Mouse (Mus musculus) myocyte (in vitro differentiated cells): Measurements from ENCODE around the gene Drd1. TPM values are rescaled to one million over a fixed set of nuclear protein-coding genes. Genes with fewer than 3 reads are reported as not detected.
A peak's percentile ranks its signal among the peaks of the same experiment; 100 is the strongest.

Experiments used
- H3K27me3 ChIP-seq: one replicate; pipeline ENCODE4 v1.6.1; 2011; ENCODE audit not compliant: control insufficient read depth, insufficient read depth, insufficient read length
- H3K36me3 ChIP-seq: one replicate; pipeline ENCODE4 v1.6.1; 2011; ENCODE audit not compliant: control insufficient read depth, insufficient read depth
- H3K4me2 ChIP-seq: one replicate; pipeline ENCODE4 v1.6.1; 2011; ENCODE audit warnings: low read depth, control low read depth
- H3K4me3 ChIP-seq: one replicate; pipeline ENCODE4 v1.5.1; 2011; ENCODE audit warnings: mild to moderate bottlenecking, control low read depth, moderate library complexity
- H3K79me2 ChIP-seq: one replicate; pipeline ENCODE4 v1.6.1; 2011; ENCODE audit not compliant: control insufficient read depth, insufficient read depth
- H3ac ChIP-seq: one replicate; pipeline ENCODE4 v1.6.1; 2011; ENCODE audit not compliant: control insufficient read depth, insufficient read length
- CEBPB ChIP-seq: IDR thresholded peaks from 2 replicates; pipeline ENCODE4 v1.6.1; 2011; ENCODE audit warnings: mild to moderate bottlenecking, moderate library complexity; ENCODE audit not compliant: poor library complexity, insufficient read depth, severe bottlenecking
- E2F4 ChIP-seq: IDR thresholded peaks from one replicate; pipeline ENCODE4 v1.6.1; 2011; ENCODE audit warnings: mild to moderate bottlenecking, control low read depth, moderate library complexity; ENCODE audit not compliant: insufficient read depth
- MAX ChIP-seq: IDR thresholded peaks from one replicate; pipeline ENCODE4 v1.6.1; 2011; ENCODE audit warnings: low read depth, mild to moderate bottlenecking, control low read depth
- MYOD1 ChIP-seq, 3 experiments: IDR thresholded peaks; one replicate each; pipeline ENCODE4 v1.6.1; 2011; ENCODE audit warnings: control low read depth in 2 of 3, low read depth in 2 of 3, mild to moderate bottlenecking in 2 of 3, moderate library complexity in 1 of 3; ENCODE audit not compliant: insufficient read length in 2 of 3, control insufficient read depth in 1 of 3
- MYOG ChIP-seq, 3 experiments: IDR thresholded peaks; one replicate each; pipeline ENCODE4 v1.6.1; 2011; ENCODE audit warnings: control low read depth in 2 of 3, low read depth in 2 of 3, mild to moderate bottlenecking in 2 of 3; ENCODE audit not compliant: insufficient read length in 2 of 3, control insufficient read depth in 1 of 3, insufficient read depth in 1 of 3
- POLR2A ChIP-seq: IDR thresholded peaks from one replicate; pipeline ENCODE4 v1.6.1; 2011; ENCODE audit warnings: low read depth, mild to moderate bottlenecking, control low read depth, moderate library complexity; ENCODE audit not compliant: insufficient read length
- POLR2AphosphoS2 ChIP-seq: IDR thresholded peaks from one replicate; pipeline ENCODE4 v1.6.1; 2011; ENCODE audit warnings: low read depth, control low read depth; ENCODE audit not compliant: insufficient read length
- REST ChIP-seq: IDR thresholded peaks from one replicate; pipeline ENCODE4 v1.6.1; 2011; ENCODE audit warnings: mild to moderate bottlenecking, control low read depth, moderate library complexity; ENCODE audit not compliant: insufficient read depth, insufficient read length
- SRF ChIP-seq: IDR thresholded peaks from one replicate; pipeline ENCODE4 v1.6.1; 2011; ENCODE audit warnings: low read depth; ENCODE audit not compliant: control insufficient read depth, insufficient read length
- TCF12 ChIP-seq: IDR thresholded peaks from one replicate; pipeline ENCODE4 v1.6.1; 2011; ENCODE audit warnings: mild to moderate bottlenecking, control low read depth; ENCODE audit not compliant: poor library complexity, insufficient read depth, severe bottlenecking
- TCF3 ChIP-seq: IDR thresholded peaks from one replicate; pipeline ENCODE4 v1.6.1; 2011; ENCODE audit warnings: low read depth, control low read depth; ENCODE audit not compliant: insufficient read length
- USF1 ChIP-seq: IDR thresholded peaks from one replicate; pipeline ENCODE4 v1.6.1; 2011; ENCODE audit warnings: low read depth, mild to moderate bottlenecking, control low read depth, moderate library complexity
- polyA plus RNA-seq: library from polyadenylated mRNA; unstranded; fragments of >200 nt; fragmentation: generic; extraction: Trizol; gene quantifications from one replicate; pipeline ENCODE4 v1.2.1, GENCODE M21; 2012; ENCODE audit warnings: missing spikeins

Drd1 gene
- polyA plus RNA-seq, 1 experiment: not detected

GRCm38 (mm10) chr13:54101031-54101820, 45.7 kb upstream of the Drd1 start:
- peaks cover 11% of the 10 kb centered on the region for H3K36me3 ChIP-seq
- no peaks in the 10 kb centered on the region for H3K79me2 ChIP-seq
- TF ChIP-seq MAX: no peak
- TF ChIP-seq SRF: no peak
- no peak for TF ChIP-seq CEBPB
- TF ChIP-seq TCF12: no peak
- no peak for TF ChIP-seq POLR2AphosphoS2
- TF ChIP-seq MYOD1 (IDR thresholded peaks at IDR 0.05; ENCODE audit: control insufficient read depth in 1 of 3, insufficient read length in 2 of 3, low read depth in 2 of 3): peak in 1 of 3 experiments; percentile 18
- peak; percentile 7 for TF ChIP-seq USF1
- no peak overlapping the region for H3ac ChIP-seq
- no peak overlapping the region for H3K4me3 ChIP-seq
- peak overlapping the region; percentile 89 for H3K4me2 ChIP-seq
- H3K27me3 ChIP-seq: no peaks in the 10 kb centered on the region

- no peaks in the 10 kb centered on the region for H3K27me3 ChIP-seq
- no peak overlapping the region for H3K4me3 ChIP-seq
- no peak overlapping the region for H3K4me2 ChIP-seq
- H3ac ChIP-seq: no peak overlapping the region
- no peaks in the 10 kb centered on the region for H3K79me2 ChIP-seq
- TF ChIP-seq MAX (no peak), MYOD1 (IDR thresholded peaks at IDR 0.05; ENCODE audit: control insufficient read depth in 1 of 3, insufficient read length in 2 of 3, low read depth in 2 of 3) (no peak), CEBPB (no peak), SRF (no peak), USF1 (no peak), POLR2A (no peak), TCF3 (no peak), MYOG (IDR thresholded peaks at IDR 0.05; ENCODE audit: control insufficient read depth in 1 of 3, insufficient read depth in 1 of 3, insufficient read length in 2 of 3, low read depth in 2 of 3) (no peak), E2F4 (no peak), REST (no peak), POLR2AphosphoS2 (no peak)
- H3K36me3 ChIP-seq: peaks cover 14% of the 10 kb centered on the region
Observed at GRCm38 (mm10) chr13:54097797-54098196, 42.3 kb upstream of the Drd1 start.

GRCm38 (mm10) chr13:54097227-54097626, 41.7 kb upstream of the Drd1 start:
- no peaks in the 10 kb centered on the region for H3K27me3 ChIP-seq
- TF ChIP-seq MAX (no peak), TCF12 (no peak), CEBPB (no peak), REST (no peak), POLR2A (no peak), MYOG (IDR thresholded peaks at IDR 0.05; ENCODE audit: control insufficient read depth in 1 of 3, insufficient read depth in 1 of 3, insufficient read length in 2 of 3, low read depth in 2 of 3) (no peak), E2F4 (no peak), USF1 (no peak), POLR2AphosphoS2 (no peak)
- no peak overlapping the region for H3K4me2 ChIP-seq
- peaks cover 17% of the 10 kb centered on the region for H3K36me3 ChIP-seq
- H3ac ChIP-seq: no peak overlapping the region
- H3K4me3 ChIP-seq: no peak overlapping the region
- no peaks in the 10 kb centered on the region for H3K79me2 ChIP-seq

- H3K4me3 ChIP-seq: no peak overlapping the region
- no peaks in the 10 kb centered on the region for H3K27me3 ChIP-seq
- no peak overlapping the region for H3ac ChIP-seq
- peaks cover 18% of the 10 kb centered on the region for H3K36me3 ChIP-seq
- H3K4me2 ChIP-seq: no peak overlapping the region
- TF ChIP-seq E2F4 (no peak), REST (no peak), TCF3 (no peak), SRF (no peak), USF1 (no peak), MAX (no peak), CEBPB (no peak), TCF12 (no peak), POLR2AphosphoS2 (no peak), MYOD1 (IDR thresholded peaks at IDR 0.05; ENCODE audit: control insufficient read depth in 1 of 3, insufficient read length in 2 of 3, low read depth in 2 of 3) (no peak), POLR2A (no peak), MYOG (IDR thresholded peaks at IDR 0.05; ENCODE audit: control insufficient read depth in 1 of 3, insufficient read depth in 1 of 3, insufficient read length in 2 of 3, low read depth in 2 of 3) (no peak)
- H3K79me2 ChIP-seq: no peaks in the 10 kb centered on the region
Observed at GRCm38 (mm10) chr13:54095721-54096120, 40.2 kb upstream of the Drd1 start.

GRCm38 (mm10) chr13:54094963-54095362, 39.5 kb upstream of the Drd1 start:
- Histone ChIP-seq H3K36me3 (peaks cover 18% of the 10 kb centered on the region), H3K27me3 (no peaks in the 10 kb centered on the region), H3K4me2 (peak overlapping the region; percentile 42), H3ac (no peak overlapping the region), H3K4me3 (no peak overlapping the region), H3K79me2 (no peaks in the 10 kb centered on the region)
- TF ChIP-seq POLR2A (no peak), POLR2AphosphoS2 (no peak), MYOD1 (IDR thresholded peaks at IDR 0.05; ENCODE audit: control insufficient read depth in 1 of 3, insufficient read length in 2 of 3, low read depth in 2 of 3) (peak in 1 of 3 experiments; percentile 34), TCF3 (no peak), USF1 (peak; percentile 26), CEBPB (no peak), TCF12 (no peak), MYOG (IDR thresholded peaks at IDR 0.05; ENCODE audit: control insufficient read depth in 1 of 3, insufficient read depth in 1 of 3, insufficient read length in 2 of 3, low read depth in 2 of 3) (no peak), MAX (no peak), E2F4 (no peak), SRF (no peak), REST (no peak)
